Mouse (Mus musculus) C2C12 (cell line): ENCODE measurements around the gene Gba2.

Experiments used
- CEBPB ChIP-seq: IDR thresholded peaks from one replicate; pipeline ENCODE4 v1.6.1; 2011; ENCODE audit warnings: low read depth, mild to moderate bottlenecking, control low read depth, moderate library complexity
- CTCF ChIP-seq: IDR thresholded peaks from one replicate; pipeline ENCODE4 v1.5.1; 2011; ENCODE audit not compliant: control insufficient read depth, insufficient read depth, insufficient read length
- MAX ChIP-seq: IDR thresholded peaks from one replicate; pipeline ENCODE4 v1.6.1; 2011; ENCODE audit warnings: mild to moderate bottlenecking, control low read depth
- MYOG ChIP-seq: IDR thresholded peaks from one replicate; pipeline ENCODE4 v1.6.1; 2011; ENCODE audit not compliant: control insufficient read depth, insufficient read length; ENCODE audit errors: extremely low read depth
- USF1 ChIP-seq: IDR thresholded peaks from one replicate; pipeline ENCODE4 v1.6.1; 2011; ENCODE audit warnings: low read depth, mild to moderate bottlenecking, control low read depth, moderate library complexity

GRCm38 (mm10) chr4:43527880-43528279 lies 50.8 kb downstream of the Gba2 start:
- no peak for TF ChIP-seq MAX
- peak; percentile 18 for TF ChIP-seq CTCF
- TF ChIP-seq USF1: no peak
- no peak for TF ChIP-seq MYOG
- no peak for TF ChIP-seq CEBPB
